Mouse (Mus musculus) lung, postnatal 4 days (tissue): Measurements from ENCODE around the gene Erlin1.

Experiments
- DNase-seq, 2 experiments: peaks; one replicate each; pipeline ENCODE4 v3.0.0; 2021

Erlin1 gene

GRCm38 (mm10) chr19:43998101-43998500 is 71.5 kb downstream of the Erlin1 start:
- peak; percentile 33 to 56 for DNase-seq

GRCm38 (mm10) chr19:43995427-43995826 is 74.2 kb downstream of the Erlin1 start:
- DNase-seq: no peak

- no peak for DNase-seq
These were observed 77.1 kb downstream of the Erlin1 start for GRCm38 (mm10) chr19:43992464-43992863.

GRCm38 (mm10) chr19:43990362-43990761 is 79.2 kb downstream of the Erlin1 start:
- DNase-seq: no peak

GRCm38 (mm10) chr19:43986069-43986794 is 83.4 kb downstream of the Erlin1 start, which contains the start of gene Cpn1:
TSS of gene Cpn1 (minus strand) at chr19:43986556.
- DNase-seq: peak; percentile 44 to 46
